Mouse (Mus musculus): ENCODE data around the gene Atcay.
"Not testable (repeated sequence)": the region's sequence is repeated elsewhere in the genome, so short reads cannot be mapped to it uniquely, and the experiment has no call there.

Gene Atcay

DNA sequence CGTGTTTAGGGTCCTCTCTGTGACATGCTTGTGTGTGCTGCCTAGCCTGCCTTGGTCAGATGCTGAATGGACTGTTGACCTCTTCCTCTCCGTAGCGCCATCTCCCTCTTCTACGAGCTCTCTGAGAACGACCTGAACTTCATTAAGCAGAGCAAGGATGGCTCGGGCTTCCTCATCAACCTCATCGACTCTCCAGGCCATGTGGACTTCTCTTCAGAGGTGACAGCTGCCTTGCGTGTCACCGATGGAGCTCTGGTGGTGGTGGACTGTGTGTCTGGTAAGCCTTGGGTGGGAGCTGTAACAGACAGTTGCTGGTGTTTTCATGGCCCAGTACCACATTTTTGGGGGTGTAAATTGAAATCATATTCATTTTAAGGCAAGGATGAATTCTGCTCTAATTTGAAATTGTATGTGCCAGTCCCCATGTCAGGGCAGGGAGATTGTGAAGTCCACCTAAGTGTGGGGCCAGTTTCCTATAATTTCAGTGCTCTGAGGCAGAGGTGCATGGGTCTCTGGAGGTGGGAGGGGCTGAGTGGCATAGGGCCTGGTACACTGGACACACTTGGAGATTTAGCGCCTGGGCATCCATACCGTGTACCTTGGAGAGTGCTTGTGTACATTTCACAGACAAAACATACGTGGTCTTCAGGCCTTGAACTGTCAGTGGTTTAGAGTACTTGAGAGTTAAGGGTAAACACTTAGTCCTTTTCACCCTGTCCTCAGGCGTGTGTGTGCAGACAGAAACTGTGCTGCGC is 52.5 kb downstream of the Atcay start:
- peak; percentile 97 for DNase-seq

DNA sequence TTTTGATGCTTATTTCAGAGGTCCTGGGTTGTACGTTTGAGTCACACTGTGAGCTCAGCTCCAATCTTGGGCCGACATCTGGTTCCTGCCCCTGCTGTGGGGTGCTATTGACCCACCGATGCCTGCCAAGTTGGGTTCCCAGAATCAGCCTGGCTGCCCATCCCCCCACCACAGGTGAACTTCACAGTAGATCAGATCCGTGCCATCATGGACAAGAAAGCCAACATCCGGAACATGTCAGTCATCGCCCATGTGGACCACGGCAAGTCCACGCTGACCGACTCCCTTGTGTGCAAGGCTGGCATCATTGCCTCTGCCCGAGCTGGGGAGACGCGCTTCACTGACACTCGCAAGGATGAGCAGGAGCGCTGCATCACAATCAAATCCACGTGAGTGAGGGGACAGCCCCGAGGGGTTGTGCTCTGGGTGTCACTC is 53.1 kb downstream of the Atcay start:
- peak; percentile 97 for DNase-seq

- peak; percentile 100 for DNase-seq
Observed at GRCm38 (mm10) chr10:81176466-81177271, 54.0 kb downstream of the Atcay start, which contains the start of gene Eef2. Gene Eef2 (plus strand): TSS chr10:81176631.

DNA sequence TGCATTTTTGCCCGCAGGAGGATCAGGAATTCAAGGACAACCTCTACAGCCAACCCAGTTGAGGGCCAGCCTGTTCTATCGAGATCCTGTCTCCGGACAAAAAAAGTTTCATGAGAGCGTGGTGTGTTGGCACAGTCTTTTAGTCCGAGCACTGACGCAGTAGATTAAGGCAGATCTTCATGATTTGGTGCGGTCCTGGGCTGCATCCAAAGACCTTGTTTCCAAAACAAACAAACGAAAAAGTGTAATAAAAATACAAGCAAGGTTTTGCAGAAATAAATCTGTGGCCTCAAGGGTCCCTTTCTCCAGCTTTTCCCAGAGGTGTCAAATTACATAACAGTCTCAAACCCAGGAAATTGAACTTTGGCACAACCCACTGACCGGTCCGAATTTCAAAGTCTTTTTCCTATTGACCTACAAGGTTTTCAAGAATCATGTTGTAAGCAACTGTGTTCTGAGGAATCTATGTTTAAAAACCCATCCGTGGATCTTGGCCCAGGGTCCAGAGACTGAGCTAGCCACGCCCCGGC is 54.6 kb downstream of the Atcay start:
- DNase-seq, result peak; percentile 97

DNA sequence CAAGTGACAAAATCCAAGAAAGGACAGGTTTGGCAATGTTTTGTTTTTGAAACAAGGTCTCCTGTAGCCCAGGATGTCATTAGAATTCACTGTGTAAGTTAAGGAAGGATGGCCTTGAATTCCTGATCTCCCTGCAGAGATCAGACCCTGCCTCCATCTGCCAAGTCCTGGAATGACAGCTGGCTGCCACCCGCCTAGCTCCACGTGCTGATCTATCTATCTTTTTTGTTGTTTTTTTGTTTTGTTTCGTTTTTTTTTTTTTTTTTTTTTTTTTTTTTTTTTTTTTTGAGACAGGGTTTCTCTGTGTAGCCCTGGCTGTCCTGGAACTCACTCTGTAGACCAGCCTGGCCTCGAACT is 55.3 kb downstream of the Atcay start:
- peak; percentile 95 for DNase-seq

GRCm38 (mm10) chr10:81174617-81175344 is 55.9 kb downstream of the Atcay start:
- peak; percentile 98 for DNase-seq

DNA sequence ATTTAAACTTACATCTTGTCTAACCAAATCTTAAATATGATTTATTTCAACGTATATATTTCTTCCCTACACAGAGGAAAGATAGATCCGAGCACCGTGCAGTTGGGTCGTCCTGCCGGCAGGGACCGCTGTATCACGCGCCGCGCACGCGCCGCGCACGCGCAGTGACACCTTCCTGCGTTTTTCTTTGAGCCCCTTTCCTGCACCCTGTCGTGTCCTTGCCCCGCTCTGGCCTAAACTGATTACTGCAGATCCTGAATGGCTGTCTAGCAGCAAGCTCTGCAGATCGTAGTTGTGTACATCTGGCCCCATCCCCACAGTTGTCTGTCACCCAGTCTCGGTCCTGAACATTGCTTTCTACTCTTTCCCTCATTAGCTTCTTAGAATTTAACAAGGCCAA is 57.5 kb downstream of the Atcay start:
- peak; percentile 97 for DNase-seq

DNA sequence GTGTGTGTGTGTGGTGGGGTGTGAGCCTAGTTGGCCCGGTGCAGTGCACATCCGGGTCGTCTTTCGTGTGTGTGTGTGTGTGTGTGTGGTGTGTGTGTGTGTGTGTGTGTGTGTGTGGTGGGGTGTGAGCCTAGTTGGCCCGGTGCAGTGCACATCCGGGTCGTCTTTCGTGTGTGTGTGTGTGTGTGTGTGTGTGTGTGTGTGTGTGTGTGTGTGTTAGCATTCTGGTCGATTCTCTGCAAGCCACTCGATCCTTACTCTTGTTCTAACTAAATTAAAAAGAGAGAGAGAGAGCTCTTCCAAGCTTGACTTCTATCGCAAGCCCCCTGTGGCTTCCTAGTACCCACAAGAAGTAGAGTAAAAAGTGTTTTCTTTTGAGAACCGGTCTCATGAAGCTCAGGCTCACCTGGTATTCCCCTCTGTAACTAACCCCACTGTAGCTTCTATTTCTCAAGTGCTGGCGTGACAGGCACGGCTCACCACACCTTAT is 61.2 kb downstream of the Atcay start:
- not testable (repeated sequence) for DNase-seq

DNA sequence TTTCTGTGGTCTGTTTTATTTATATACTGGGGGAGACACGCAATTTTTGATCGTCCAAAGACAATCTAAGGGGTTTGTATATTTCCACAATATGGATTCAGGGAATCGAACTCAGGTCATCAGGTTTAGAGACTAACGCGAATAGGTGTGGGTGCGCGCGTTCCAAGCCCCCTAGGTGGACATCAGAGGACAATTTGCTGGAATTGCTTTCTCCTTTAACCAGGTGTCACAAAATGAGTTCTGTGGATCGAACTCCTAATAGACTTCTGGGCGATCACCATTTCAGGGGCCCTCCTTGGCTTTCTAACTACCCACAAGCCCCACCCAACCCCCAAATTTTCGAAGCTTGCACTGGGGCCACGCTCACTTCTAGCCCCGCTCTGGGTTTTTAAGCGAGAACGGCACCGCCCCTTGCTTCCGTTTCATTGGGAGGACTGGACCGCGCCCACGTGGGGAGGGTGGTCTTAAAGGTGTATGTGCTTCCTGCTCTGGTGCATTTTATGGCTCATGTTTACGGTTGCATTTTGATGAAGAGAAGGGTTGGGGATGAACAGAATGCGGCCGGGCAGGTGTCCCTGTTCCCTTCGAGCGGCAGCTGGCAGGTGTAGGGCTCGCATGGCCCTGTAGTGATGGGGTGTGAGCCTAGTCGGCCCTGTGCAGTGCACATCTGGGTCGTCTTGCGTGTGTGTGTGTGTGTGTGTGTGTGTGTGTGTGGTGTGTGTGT is 62.0 kb downstream of the Atcay start:
- peak; percentile 99 for DNase-seq

- no peak for DNase-seq
Observed at GRCm38 (mm10) chr10:81168087-81168431, 62.6 kb downstream of the Atcay start.

GRCm38 (mm10) chr10:81167200-81168086 is 63.2 kb downstream of the Atcay start, which contains the start of gene Pias4:
Gene Pias4 (minus strand): TSS chr10:81167923.
- DNase-seq, result peak; percentile 100

- no peak for DNase-seq
Observed at GRCm38 (mm10) chr10:81165118-81165517, 65.5 kb downstream of the Atcay start.

DNA sequence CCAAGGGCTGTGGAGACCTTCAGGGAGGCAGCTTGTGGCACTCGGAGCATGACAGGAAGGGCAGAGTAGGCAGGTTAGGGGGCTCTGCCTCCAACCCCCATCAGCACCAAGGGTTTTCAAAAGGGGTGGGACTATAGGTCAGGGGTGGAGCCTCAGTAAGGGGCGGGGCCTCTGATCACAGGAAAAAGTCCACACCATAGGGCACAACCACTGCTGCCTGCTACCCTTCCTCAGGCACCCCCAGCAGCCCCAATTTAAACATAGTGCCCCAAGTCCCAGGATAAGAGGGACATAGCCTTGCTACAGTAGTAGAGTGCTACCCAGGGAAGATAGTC is 68.3 kb downstream of the Atcay start:
- DNase-seq, result no peak

DNA sequence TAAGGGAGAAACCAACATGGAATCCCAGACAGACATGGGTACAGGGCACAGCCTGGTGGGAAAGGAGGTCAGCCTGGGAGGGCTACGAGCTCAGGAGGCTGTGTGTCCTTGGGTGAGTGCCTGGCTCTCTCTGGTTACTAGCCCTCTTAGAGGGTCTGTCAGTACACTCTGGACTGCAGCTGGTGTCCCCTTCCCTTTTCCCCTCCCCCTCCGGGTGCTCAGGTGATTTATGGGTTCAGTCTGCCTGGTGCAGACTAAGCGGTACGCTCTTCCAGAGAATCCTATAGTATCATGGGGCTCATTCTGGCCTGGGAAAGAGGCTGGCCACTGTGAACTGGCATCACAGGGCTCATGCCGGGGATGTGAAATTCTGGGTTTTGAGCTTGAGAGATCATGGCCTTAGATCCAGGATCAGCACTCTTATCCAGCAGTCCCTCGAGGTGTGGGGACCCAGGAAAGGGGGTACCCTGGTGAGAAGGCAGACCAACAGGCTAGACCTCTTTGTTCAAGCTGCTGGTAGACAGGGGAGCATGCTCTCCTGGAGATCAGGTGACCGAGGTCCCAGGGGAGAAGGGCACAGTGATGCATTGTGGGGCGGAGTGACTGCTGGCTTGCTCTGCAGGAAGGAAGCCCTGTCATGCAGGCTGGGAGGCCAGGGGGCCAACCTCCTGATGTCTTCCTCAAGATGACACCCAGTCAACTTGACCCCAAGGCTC is 68.9 kb downstream of the Atcay start:
- DNase-seq, result peak; percentile 95

DNA sequence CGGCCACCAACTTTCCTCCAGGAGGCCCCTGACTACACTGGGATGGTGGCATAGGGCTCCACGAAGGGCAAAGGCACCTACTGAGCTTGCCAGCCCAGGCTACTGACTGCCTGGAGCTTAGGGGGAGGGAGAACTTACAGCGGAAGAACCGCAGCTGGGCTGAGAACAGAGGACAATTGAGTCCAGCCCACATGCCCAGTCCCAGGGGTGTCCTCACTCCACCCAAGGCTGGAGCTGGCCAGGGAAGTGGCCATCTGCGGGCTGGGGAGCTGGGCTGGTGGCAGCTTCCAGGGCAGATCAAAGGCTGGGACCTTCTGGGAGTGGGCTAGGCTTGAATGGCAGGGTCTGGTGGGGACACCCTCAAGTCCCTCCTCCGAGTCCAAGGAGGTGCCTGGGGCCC is 75.9 kb downstream of the Atcay start:
- no peak for DNase-seq

All from heart, adult 11 months (tissue).